Mouse (Mus musculus) cerebellum, postnatal 25 days (tissue): ENCODE measurements around the gene Ctsh.
"Not testable (repeated sequence)": the region's sequence is repeated elsewhere in the genome, so short reads cannot be mapped to it uniquely, and the experiment has no call there.

Experiments used
- DNase-seq, 2 experiments: peaks; one replicate each; pipeline ENCODE4 v3.0.0; 2021; ENCODE audit warnings: mixed read lengths in 2 of 2

Ctsh gene

GRCm38 (mm10) chr9:90059828-90060573, 6.0 kb downstream of the Ctsh start:
- DNase-seq: no peak

- DNase-seq: no peak
Observed at GRCm38 (mm10) chr9:90060574-90060875, 6.6 kb downstream of the Ctsh start.

GRCm38 (mm10) chr9:90060932-90061331, 7.0 kb downstream of the Ctsh start:
- not testable (repeated sequence) for DNase-seq

- no peak for DNase-seq
Observed at GRCm38 (mm10) chr9:90067341-90067740, 13.4 kb downstream of the Ctsh start.

- no peak for DNase-seq
Observed at GRCm38 (mm10) chr9:90068786-90069185, 14.8 kb downstream of the Ctsh start.

- no peak for DNase-seq
Observed at GRCm38 (mm10) chr9:90069485-90069884, 15.5 kb downstream of the Ctsh start.

GRCm38 (mm10) chr9:90070174-90070573, 16.2 kb downstream of the Ctsh start:
- DNase-seq: no peak

GRCm38 (mm10) chr9:90075336-90075735, 21.4 kb downstream of the Ctsh start:
- no peak for DNase-seq

GRCm38 (mm10) chr9:90076131-90076530, 22.2 kb downstream of the Ctsh start:
- DNase-seq: no peak

GRCm38 (mm10) chr9:90076849-90077461, 23.0 kb downstream of the Ctsh start:
- DNase-seq: peak; percentile 56 to 77

GRCm38 (mm10) chr9:90081961-90082360, 28.0 kb downstream of the Ctsh start:
- not testable (repeated sequence) for DNase-seq

GRCm38 (mm10) chr9:90082992-90083391, 29.0 kb downstream of the Ctsh start:
- no peak for DNase-seq

GRCm38 (mm10) chr9:90084152-90084551, 30.2 kb downstream of the Ctsh start:
- no peak for DNase-seq

GRCm38 (mm10) chr9:90084766-90085468, 31.0 kb downstream of the Ctsh start:
- no peak for DNase-seq

- no peak for DNase-seq
Observed at GRCm38 (mm10) chr9:90087906-90088485, 34.0 kb downstream of the Ctsh start.

GRCm38 (mm10) chr9:90089339-90090104, 35.6 kb downstream of the Ctsh start:
- DNase-seq: no peak

GRCm38 (mm10) chr9:90098934-90099333, 45.0 kb downstream of the Ctsh start:
- no peak for DNase-seq

- no peak for DNase-seq
Observed at GRCm38 (mm10) chr9:90100760-90101159, 46.8 kb downstream of the Ctsh start.

GRCm38 (mm10) chr9:90105462-90105861, 51.5 kb downstream of the Ctsh start:
- no peak for DNase-seq

- no peak for DNase-seq
Observed at GRCm38 (mm10) chr9:90106915-90107314, 53.0 kb downstream of the Ctsh start.

- DNase-seq: no peak
Observed at GRCm38 (mm10) chr9:90108272-90108671, 54.3 kb downstream of the Ctsh start.

- DNase-seq: no peak
Observed at GRCm38 (mm10) chr9:90109386-90109785, 55.4 kb downstream of the Ctsh start.

- DNase-seq: no peak
Observed at GRCm38 (mm10) chr9:90113151-90113550, 59.2 kb downstream of the Ctsh start.
